Mouse (Mus musculus) urinary bladder, postnatal 36 days (tissue): Measurements from ENCODE around the gene Gm30191.

Experiments used
- DNase-seq, 2 experiments: peaks; one replicate each; pipeline ENCODE4 v3.0.0; 2022; ENCODE audit warnings: low spot score in 2 of 2, mixed read lengths in 1 of 2

The Gm30191 gene

DNA sequence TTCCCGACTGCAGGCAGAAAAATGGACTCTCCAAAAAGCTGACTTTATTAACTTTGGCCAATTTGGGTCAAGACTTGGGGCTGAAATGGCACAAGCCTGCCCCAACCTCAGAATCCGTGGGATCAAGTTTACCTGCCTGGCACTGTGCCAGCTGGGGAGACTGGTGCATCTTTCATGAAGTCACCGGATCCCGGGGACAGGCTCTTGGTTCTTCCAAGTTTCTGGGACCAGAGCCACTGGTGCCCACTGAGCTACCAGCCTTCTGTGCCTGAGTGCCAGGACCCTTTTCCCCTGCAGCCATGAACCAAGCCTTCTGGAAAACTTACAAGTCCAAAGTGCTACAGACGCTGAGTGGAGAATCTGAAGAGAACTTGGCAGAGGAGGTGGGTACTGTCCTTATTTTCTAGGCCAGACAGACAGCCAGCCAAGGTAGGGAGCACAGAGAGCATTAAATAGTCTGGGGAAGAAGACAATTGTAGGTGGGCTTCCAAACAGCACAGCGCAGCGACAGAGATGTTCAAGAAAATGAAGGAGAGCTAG lies at the start of gene Gm30191:
Gm30191 (plus strand) TSS at position 217 of the 540 bp plus-strand sequence.
- no peak for DNase-seq

DNA sequence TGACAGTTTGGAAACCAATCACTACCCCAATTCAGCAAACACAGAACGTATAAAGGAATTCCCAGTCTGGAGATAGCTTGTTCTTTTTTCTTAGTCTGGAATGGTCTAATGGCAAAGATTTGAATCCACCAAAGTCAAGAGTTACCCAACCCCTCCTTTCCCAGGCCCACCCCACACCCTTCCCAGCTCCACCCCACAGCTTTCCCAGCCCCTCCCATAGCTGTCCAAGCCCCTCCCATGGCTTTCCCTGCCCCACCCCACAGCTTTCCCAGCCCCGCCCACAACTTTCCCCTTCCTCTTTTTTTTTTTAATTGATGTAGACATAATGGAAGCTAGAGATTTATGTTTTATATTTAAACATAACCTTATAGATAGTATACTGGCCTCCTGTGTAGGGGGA lies 47.4 kb upstream of the Gm30191 start:
- no peak for DNase-seq

DNA sequence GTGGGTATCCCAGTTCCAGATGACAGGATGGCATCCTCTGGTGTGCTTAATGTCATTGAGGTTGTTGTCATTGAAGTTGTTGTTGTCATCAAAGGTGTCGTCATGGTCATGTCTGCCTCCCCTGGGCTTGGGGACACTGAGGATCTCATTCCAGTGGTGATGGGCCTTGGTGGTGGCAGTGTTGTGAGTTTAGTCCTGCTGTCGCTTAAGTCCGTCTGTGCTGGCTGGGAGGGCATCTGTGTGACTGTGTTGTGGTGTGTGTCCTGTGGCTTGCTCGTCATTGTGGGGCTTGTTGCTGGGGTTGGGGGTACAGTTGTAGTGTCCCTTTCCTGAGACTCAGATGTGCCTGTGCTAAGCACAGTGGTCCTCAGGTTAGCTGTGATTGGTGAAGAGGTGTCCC lies 43.8 kb upstream of the Gm30191 start, which contains the start of gene Gm7534:
Gm7534 (minus strand) TSS at position 101 of the 400 bp plus-strand sequence.
- no peak for DNase-seq

DNA sequence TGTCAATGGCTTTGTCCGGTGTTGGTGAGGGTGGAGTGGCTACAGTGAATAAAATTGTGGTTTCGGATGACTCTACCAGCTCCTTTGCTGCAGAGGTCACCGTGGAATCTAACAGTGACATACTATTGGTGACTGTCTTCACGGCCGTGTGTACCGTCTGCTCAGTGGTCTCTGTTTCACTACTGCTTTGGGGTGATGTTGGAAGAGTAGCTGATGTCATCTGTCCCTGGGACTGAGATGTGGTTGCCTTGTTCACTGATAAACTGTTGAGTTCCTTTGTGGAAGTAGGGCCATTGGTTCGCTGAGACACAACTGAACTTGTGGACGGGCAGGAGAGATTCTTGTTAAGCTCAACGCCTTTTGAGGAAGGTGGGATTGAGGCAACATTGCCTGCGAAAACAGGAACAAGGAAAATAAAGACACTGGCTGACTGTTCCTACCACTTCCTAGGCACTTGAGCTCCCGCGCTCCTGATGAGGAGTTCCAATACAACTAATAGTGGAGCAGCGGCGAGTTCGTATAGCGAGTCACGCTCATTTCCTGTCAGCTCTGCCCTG lies 43.3 kb upstream of the Gm30191 start:
- DNase-seq = no peak

DNA sequence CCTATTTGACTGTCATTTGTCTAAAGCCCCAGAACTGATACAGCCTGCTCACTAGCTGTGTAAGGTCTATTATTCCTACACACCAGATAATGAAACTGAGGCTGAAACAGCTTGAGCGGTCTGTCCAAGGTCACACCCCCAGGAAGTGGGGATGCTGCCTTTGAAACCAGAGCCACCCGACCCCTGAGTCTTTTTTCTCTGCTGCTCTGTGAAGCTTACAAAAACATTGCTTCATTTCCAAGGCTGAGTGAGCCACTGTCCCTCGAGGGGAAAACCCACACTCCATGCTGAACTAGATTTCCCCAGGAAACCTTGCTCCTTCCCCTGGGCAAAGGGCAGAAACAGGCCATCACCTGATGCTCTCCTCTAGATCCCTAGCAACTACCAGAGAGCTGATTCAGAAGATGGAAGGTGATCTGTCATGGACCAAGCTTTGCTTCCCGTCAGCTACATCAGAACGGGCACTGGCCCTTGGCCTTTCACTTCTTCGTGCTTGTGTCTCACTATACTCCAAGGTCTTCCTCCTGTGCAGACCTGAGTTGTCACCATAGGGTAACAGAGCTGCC lies 40.2 kb upstream of the Gm30191 start:
- no peak for DNase-seq

DNA sequence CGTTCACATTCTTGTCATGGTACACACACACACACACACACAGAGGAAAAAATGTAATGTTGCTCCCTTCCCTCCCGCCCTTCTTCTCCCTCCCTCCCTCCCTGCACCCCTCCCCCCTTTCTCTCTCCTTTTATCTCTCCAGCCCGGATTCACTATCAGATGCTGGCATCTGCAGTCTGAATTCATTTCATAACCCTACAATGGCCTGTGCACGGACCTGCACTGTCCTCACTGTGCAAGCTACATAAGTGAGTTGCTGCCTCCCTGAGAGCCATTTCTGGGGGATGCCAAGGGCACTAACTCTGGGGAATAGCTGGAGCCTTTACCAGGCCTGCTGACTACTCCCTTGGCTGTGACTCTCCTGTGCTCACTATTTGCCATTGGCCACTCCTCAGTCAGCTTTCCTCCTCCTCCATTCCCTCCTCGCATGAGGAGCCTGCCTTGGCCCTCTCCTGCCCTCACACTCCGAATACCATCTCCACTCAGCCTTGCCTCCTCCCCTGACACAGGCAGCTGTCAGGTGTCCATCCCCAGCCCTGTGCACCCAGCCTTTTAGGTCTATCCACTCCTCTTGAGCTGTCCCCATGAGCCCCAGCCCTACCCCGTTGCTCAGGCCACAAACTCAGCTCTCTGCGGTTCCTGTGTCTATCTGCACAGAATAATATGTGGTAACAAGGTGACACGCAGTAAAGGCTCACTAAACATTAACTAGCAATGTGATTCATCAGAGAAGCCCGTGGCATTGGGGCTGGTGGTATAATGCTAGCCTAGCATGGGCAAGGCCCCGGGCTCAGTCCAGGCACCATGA lies 23.7 kb upstream of the Gm30191 start:
- DNase-seq = no peak

DNA sequence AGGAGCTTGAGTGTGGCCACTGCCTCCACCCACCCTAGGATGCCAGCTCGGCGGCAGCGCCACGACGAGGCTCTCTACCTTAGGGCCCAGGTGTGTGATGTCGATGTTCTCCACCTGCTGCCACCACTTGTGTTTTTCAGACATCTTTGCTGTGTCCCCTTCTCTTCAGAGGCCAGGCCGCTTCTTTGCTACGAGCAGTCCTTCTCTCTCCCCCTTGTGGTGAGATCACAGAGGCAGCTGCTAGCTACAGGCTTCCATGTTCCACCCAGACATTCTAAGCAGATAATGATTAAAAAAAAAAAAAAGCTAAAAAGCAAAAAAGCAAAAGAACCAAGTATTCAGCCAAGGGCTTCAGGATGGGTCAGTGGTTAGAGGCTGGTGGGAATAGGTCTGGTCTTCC lies 19.5 kb upstream of the Gm30191 start, which contains the start of gene Catsper4:
Catsper4 (minus strand) TSS at position 190 of the 400 bp plus-strand sequence.
- no peak for DNase-seq

DNA sequence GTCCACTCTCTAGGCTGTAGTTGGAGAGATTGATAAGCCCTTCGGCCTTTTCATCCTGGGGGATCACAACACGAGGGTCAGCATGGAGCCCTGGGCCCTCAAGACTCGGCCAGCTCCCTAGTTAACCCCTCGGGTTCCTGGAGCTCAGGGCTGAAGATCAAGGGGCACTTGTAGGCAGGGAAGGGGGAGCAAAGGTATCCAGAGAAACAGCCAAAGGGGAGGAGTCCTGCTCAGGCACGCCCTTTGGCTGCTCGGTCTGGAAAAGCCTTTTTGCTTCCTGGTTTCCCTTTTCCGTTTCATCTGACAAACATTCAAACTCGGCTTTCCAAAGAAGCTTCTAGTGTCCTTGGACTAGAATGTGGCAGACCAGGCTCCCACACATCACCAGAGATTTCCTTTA lies 16.3 kb upstream of the Gm30191 start:
- DNase-seq = no peak

DNA sequence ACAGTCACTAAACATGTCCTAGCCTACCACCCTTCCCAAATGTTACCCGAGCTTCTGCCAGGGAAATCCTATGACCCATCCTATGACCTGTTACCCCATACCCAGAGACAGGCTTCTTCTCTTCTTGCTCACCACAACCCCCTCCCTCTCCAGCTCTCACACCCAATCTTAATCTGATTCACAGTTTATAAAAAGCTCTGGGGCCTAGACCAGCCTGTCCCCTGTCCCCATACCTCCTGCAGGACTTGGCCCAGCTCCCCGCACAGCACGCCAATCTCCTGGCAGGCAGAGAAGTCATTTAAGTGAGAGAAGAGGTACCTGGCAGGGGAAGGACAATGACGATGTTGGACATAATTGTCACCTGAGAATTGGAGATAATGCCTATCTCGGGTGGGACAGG lies 11.9 kb upstream of the Gm30191 start:
- no peak for DNase-seq

DNA sequence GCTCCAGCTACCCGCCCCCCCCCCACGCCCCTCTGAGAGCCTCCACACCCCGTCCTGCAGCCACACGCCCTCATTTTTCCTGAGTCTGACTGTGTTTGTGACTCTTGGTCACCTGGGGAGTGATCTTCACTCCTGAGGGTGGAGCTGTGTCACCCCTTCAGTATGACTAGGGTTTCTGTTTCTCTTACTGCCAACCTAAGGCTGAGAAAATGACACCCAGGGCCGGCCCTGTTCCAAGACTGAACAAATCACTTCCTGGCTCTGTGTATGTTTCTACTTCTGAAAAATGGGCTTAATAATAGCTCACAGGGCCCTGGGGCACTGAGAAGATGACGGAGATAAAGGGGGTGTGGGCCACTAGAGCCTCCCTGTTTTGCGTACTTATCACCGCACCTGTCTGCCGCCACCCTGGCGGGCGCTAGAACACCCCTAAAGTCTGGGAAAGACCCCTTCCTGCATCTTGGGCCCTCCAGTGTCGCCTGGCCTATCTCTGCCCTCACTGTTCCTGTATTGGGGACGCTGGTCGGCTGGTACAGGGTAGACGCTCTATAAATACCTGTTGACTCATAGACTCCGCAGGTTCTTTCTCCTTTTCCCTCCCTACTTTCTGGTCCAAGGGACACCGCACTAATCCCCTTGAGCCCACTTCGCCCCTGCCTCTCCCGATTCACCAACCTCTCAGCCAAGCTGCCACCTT lies 9.0 kb upstream of the Gm30191 start:
- no peak for DNase-seq

DNA sequence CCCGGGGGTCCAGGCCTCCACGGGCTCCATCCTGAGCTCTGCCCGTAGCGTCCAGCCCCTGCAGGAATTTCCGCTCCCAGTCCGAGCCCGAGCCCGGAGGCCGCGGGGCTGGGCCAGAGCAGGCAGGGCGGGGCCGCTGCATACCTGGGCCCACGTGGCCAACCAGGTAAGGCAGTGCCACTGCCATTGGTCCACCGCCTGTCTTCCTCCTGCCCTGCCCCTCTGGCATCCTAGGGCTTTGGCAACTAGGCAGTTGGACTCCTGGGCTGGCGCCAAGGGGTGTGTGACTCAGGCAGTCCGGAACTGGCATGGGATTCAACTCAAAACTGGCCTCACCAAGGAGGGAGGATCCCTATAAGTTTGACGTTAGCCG lies 8.5 kb upstream of the Gm30191 start, which contains the start of gene Cnksr1:
Cnksr1 (minus strand) TSS at position 121 of the 373 bp plus-strand sequence.
- DNase-seq = peak; percentile 84 to 92

DNA sequence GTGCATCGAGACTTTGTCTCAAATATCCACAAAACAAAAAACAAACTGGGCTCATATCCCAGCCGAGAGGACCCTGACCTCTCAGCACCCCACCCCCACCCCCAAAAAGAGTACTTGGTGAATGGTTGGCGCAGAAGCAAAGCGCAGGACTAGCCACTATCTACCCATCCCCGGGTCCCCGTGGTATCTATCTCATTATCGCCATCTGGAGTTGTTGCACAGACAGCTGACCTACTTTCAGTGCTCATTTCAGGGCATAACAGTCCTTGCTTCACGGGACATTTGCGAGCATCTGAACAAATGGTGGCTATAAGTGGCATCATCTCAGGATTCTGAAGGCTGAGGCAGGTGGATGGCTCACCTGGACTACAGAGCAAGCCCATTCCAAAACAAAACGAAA lies 8.0 kb upstream of the Gm30191 start:
- no peak for DNase-seq

DNA sequence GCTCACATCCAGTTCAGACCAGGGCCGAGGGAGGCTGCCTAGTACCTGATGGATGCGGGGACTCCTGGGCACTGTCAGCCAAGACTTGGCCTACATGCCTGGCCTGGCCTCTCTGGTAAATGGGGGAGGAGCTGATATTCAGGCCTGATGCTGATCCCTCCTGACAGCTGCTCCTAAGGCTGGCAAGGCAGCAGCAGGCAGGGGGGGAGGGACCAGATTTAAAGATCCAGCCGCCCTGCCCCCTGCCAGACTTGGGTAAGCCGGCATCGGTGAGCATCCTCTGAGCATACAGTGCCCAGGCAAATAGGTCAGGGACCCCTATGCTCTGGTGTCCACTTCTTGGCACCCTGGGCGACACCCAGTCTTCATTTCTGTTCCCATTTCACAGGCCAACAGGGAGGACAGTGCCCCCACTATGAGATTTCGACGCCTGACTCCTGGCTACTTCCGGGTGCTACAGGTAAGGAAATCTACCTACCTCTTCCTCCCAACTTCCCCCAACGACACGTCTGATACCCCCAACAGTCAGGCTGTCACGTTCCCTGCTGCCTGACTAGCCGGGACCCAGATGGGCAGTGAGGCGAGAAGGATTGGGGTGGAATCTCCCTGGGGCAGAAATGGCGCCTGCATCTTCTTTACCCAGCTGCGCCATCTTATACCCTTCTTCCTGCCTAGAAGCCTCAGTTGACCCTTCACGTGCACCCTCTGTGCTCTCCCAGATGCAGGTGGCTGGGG lies 3.1 kb upstream of the Gm30191 start, which contains the start of gene E130218I03Rik:
E130218I03Rik (plus strand) TSS at position 147 of the 735 bp plus-strand sequence.
- no peak for DNase-seq

DNA sequence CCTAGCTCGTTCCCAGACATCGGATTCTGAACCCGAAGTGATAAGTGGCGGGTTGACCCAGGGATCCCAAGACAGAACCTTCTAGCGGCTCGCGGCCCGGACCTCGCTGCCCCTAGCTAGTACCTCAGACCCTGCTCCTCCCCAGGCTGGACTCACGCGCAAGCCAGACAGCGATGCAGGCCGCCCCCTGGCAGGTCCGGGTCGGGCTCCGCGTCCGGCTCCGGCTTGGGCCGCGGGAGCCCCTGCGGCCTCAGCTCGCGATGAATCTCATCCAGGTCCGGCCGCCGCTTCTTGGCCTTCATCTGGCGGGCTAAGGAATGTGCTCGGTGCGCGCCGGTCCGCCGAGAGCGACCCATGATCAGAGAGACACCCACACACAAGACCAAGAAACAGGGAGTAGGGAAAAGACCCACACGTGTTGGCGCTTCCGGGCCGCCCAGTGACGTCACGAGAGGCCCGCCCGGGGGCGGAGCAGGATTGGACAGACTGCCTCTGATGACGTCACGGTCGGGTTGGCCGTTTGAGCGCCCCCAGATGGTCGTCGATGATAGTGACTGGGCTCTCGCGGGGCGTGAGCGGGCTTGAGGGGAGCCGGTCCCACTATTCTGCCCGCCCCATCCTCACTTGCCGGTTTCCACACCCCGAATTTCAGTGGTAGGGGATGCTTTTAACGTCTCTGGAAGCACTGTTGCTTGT lies 1.4 kb upstream of the Gm30191 start, which contains the start of gene Zfp593:
Zfp593 (minus strand) TSS at position 445 of the 696 bp plus-strand sequence.
- peak; percentile 93 to 95 for DNase-seq

DNA sequence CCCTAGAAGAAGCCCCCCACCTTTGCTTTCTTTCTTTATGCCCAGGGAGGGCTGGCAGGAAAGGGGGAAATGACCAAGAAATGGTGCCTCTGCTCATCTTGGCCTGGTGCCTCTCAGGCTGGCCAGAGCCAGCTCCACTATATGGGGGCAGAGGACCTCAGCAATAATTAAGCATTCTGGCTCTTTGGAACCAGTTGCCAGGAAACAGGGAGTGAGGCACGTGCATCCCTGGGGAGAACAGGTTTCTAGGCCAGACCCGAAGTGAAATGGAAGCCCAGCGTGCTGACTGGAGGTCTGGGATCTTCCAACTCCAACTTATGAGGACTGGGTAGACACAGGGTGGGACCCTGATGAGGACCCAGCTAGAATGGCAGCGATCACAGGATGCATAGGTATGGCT lies 479 bp upstream of the Gm30191 start:
- DNase-seq = no peak

DNA sequence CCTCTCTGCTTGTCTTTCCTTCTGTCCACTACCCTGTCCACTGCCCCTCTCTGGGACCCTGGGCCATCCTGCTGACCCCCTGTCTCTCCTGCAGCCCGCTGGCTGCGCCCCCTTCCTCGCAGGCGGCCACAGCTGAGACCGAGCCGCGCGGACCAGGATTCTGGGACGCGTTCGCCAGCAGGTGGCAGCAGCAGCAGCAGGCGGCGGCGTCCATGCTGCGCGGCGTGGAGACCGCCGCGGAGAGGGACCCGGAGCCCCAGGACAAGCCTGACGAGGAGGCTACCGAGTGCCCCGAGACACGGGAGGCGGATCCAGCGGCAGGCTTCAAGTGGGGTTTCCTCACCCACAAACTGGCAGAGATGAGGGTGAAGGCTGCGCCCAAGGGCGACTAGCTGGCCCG lies 2.9 kb downstream of the Gm30191 start:
- peak; percentile 33 to 65 for DNase-seq

DNA sequence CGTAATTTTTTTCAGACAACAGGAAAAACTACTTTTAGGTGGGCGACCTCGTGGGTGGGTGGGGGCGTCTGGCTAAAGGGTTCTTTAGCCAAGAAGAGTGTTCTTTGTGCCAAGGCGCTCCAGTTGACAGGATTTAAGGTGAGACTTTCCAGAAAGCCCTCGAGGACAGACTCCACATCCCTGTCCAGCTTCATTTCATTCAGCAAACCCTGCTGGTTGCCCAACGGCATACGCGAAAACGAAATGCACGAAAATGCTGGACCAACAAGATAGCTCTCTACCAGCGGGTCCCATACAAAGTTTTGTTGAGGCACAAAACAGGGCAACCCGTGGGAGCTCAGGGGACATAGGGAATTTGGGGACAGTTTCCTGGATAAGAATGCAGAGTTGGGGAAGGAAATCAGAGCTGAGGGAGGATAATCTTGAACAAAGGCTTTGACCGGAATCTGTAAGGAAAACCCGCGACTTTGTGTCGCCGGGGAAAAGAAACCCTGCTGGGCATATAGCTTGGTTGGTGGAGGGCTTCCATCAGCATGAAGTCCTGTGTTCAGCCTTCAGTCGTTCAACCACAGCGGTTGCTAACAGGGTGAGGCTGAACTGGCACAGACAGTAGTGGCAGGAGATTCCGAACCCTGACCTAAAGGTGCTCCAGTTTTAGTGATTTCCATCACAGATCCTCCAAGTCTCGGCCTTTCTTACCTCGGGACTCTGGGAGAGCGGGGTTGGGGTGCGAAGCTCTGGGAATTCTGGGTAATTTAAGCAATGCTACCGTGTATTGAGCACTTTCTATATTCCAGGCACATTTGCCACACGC lies 3.6 kb downstream of the Gm30191 start:
- DNase-seq = no peak

DNA sequence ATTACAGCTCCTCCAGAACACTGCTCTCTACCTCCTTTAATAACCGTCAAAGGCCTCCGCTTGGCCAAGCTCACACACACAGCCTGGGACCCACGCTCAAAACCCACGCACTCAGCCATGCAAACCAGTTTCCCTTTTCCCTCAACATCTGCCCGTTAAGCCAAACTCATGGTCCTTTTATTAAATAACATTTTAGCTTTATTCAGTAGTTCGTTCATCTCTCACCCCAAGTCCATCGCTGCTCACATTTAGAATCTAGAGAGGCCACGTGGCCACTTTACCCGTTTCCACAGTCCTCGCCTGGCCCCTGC lies 4.2 kb downstream of the Gm30191 start:
- DNase-seq = no peak

DNA sequence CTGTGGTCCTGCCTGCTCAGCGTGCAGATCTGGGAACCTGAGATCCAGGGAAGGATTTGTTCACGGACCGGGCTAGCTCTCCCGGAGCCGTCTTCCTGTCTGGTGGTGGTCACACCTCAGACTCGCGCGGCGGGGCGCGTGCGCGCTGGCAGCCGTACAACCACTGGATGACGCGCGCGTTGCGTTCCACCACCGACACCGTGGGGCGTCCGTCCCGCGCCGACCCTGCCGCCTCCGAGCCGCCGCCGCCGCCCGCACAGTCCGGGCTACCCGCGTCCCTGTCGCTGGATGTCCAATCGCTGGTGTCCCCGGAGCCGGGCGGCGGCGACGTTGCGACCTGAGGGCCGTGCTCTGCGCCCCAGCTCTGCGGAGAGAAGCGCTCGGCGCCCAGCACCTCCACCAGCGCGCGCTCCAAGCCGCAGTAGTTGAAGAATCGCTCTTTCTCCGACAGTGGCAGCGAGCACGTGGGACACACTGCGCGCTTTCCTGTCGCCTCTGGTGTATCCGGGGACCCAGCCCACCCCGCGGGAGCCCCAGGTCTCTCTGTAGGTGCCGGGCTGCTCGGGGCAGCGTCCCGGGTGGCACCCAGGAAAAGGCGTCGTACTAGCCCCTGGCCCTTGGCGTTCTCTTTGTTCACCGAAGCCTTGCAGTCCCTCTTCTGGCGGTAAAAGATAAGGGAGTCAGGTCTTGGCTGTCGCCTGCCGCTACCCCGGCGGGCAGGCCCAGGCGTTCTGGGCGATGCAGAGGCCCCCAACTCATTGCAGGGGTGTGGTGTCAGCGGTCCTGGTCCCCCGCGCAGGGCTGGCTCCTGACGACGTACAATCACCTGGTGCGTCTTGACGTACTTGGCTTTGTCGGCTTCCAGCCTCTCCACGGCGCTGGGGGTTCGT lies 4.8 kb downstream of the Gm30191 start:
- DNase-seq = no peak
